Mouse (Mus musculus): ENCODE measurements around the gene Prkcq.

Gene Prkcq

DNA sequence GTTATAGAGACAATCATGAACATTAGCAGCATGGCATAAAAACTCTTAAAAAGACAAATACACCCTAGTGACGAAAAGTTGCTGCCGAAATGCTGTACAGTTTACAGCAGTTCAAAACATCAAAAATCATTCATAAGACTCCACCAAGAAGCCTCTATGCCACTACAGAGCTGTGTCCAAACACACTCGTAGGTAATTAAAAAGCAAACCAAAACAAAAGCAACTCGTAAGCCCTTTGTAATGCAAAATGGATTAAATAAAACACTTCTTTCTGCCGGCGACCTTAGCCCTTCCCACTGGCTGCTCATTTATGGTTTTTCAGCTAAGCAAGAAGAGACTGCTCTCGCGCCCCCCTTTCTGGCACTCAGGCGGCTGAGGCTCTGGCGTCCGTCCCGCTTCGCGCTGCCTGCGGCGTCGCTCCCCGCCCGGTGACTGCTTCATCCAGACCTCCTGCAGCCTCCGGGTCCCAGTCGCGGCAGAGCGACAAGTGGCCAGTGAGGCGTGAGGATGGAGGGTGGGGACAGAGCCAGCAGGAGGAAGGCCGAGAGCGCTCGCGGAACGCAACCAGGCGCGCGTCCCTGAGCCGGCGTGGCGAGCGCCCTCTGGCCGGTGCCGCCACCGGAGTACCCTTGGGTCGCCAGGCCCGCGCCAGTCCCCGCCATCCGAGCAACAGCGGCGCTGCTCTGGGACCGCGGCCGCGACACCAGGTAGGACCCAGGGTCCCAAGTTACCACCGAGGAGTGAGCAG, at the start of gene Prkcq:
Gene Prkcq, plus strand, starts transcription at position 355 of the 748 bp plus-strand sequence.
- POLR2A ChIA-PET, result no interaction called here

GRCm38 (mm10) chr2:11130881-11131280, 41.0 kb upstream of the Prkcq start:
- POLR2A ChIA-PET, result no interaction called here
- CTCF ChIA-PET, result no interaction called here

More for the DNA sequence above, at the start of gene Prkcq:
- CTCF ChIA-PET, result interaction anchor here in 1 of 4 experiments (0.6 kb wide), 1 partner anchor 728 kb away, joined by 3 read pairs; no protein-coding TSS in a partner anchor

- ChIA-PET POLR2A (no interaction called here), CTCF (no interaction called here)
Observed at GRCm38 (mm10) chr2:11135718-11136117, 36.2 kb upstream of the Prkcq start.

DNA sequence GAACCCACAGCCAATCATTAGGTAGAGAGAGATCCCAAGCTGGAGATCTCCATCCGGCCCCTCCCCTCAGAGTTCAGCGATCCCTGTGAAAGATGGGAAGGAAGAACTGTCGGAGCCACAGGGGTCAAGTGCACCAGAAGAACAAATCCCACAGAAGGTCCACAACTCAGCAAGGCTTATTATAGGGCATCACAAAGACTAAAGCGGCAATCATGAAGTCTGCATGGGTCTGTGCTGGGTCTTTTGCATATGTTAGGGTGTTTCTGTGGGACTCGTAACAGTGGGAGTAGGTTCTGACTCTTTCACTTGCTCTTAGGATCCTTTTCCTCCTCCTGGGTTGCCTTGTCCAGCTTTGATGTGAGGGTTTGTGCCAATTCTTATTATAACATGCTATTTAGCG, 33.8 kb upstream of the Prkcq start:
- POLR2A ChIA-PET, result no interaction called here
- CTCF ChIA-PET, result interaction anchor here in 1 of 4 experiments (0.5 kb wide), 1 partner anchor 354 kb away, joined by 4 read pairs; no protein-coding TSS in a partner anchor

- CTCF ChIA-PET, result no interaction called here
- POLR2A ChIA-PET, result no interaction called here
Observed at GRCm38 (mm10) chr2:11139518-11140152, 32.3 kb upstream of the Prkcq start.

DNA sequence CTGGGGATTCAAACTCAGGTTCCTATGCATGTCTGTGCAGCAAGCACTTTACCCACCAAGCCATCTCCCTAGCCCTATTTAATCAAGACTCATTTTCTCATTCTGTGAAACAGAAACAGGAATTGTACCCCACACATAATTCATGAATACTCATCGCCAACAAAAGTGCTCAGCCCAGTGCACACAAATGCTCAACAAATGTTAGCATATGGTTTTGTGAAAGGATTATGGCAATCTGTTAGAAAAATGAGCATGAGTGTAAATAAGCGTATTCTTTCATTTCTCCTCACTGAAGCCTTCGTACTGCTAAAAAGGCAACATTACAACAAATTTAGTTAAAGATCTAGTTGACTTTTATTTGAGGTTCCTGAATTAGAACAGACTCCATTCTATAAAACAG, 31.5 kb upstream of the Prkcq start:
- ChIA-PET POLR2A (no interaction called here), CTCF (no interaction called here)

GRCm38 (mm10) chr2:11149091-11149490, 22.8 kb upstream of the Prkcq start:
- ChIA-PET CTCF (no interaction called here), POLR2A (interaction anchor here in 1 of 4 experiments (0.6 kb wide), 1 partner anchor 1072 kb away, joined by 4 read pairs; no protein-coding TSS in a partner anchor)

DNA sequence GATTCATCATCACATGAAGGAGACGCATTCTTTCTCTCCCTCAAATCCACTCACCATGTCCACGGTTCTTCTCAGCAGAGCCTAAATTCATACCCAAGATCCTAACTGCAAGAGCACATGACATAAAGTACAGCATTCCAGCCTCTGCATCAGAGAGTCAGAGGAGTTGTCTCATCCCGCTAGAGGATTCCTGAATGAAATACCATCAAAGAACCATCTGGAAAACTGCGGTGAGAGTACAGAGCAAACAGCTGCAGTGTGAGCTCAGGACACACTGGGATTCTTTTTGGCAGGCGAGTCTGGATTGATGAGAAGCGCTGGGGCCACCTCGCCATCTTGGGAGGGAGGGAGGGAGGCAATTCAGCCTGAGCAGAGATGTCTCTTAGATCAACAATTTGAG, 20.9 kb upstream of the Prkcq start:
- CTCF ChIA-PET, result no interaction called here
- POLR2A ChIA-PET, result no interaction called here

DNA sequence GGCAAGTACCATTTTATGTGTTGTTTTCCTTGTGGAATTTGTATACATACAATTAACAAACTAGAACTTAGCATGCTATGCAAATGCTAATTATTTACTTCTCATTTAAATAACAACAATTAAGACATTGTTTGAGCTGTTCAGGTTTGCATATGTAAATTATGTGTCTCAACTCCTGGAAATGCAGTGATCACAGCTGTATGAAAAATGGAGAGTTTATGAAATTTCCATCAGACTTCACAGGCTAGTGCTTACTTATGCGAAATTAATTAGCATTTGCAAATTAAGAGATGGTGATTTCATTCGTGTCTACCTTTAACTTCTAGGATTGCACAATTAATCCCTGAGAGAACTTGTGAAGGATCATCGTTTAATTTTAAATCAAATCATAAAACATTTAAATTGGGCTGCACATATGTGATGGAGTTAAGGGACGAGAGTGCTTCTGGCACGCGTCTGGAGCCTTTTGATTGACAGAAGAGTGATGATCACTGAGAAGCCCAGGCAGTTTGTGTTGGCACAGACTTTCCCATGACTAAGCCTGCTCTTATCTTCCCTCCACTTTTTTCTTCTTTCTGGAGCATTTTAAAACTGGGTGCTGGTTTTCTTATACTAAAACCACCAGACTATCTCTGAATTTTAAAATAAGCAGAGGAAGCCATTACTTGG, 20.1 kb upstream of the Prkcq start:
- ChIA-PET POLR2A (no interaction called here), CTCF (no interaction called here)

GRCm38 (mm10) chr2:11159641-11160040, 12.3 kb upstream of the Prkcq start:
- CTCF ChIA-PET, result no interaction called here
- POLR2A ChIA-PET, result no interaction called here

DNA sequence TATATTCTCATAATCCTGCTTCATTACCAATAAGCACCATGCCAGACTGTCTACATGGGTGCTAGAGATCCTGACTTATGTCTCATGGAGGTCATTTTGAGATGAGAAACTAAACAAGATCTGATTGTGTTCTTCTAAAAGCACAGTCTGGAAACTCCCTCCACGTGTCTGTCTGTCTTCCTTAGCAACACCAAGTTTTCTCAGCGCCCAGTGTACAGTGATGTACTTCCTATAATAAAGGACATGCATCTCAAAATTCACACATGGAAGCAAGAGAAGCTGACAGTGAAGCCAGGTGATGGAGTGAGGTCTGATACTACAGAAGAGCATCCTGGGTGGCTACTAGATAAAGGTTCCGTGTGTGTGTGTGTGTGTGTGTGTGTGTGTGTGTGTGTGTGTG, 11.2 kb upstream of the Prkcq start:
- ChIA-PET POLR2A (no interaction called here), CTCF (interaction anchor here in 1 of 4 experiments (0.7 kb wide), 1 partner anchor 291 kb away, joined by 5 read pairs; no protein-coding TSS in a partner anchor)

GRCm38 (mm10) chr2:11161336-11161735, 10.6 kb upstream of the Prkcq start:
- ChIA-PET CTCF (no interaction called here), POLR2A (no interaction called here)

GRCm38 (mm10) chr2:11162701-11163100, 9.2 kb upstream of the Prkcq start:
- POLR2A ChIA-PET, result no interaction called here
- CTCF ChIA-PET, result no interaction called here

GRCm38 (mm10) chr2:11164170-11164569, 7.7 kb upstream of the Prkcq start:
- CTCF ChIA-PET, result no interaction called here
- POLR2A ChIA-PET, result no interaction called here

GRCm38 (mm10) chr2:11169721-11170335, 2.1 kb upstream of the Prkcq start:
- POLR2A ChIA-PET, result no interaction called here
- CTCF ChIA-PET, result no interaction called here

DNA sequence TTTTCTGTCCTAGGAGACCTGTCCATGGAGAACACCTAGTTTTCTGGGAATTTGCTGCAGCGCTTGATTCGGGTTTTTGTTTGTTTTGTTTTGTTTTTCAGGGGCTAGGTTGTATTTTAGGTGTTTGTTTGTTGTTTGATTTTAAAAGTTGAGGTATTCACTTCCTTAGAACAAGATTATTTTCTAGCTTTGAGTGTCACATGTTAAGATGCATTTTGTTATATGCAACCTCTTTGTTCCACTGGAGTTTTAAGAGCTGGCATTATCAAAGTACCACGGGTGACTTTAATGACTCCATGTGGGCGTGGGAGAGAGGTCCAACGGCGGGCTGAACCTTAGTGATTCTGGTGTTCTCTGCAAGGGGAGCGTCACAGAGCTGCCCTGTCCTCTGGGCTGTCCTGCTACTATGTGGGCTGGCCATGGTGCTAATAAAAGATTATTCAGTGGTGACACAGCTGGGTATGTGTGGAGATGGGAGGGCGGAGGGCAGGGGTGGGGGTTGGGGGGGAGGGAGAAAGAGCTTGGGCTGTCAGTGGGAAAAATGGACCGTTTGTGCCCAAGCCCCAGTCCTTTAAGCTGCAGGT, 1.0 kb downstream of the Prkcq start:
- ChIA-PET POLR2A (no interaction called here), CTCF (interaction anchor here in 1 of 4 experiments (0.6 kb wide), 2 partner anchors 9 to 502 kb away, joined by 4 to 8 read pairs; no protein-coding TSS in a partner anchor)

GRCm38 (mm10) chr2:11173521-11173920, 1.6 kb downstream of the Prkcq start:
- ChIA-PET POLR2A (no interaction called here), CTCF (no interaction called here)

GRCm38 (mm10) chr2:11174101-11174500, 2.2 kb downstream of the Prkcq start:
- CTCF ChIA-PET, result no interaction called here
- POLR2A ChIA-PET, result no interaction called here

- CTCF ChIA-PET, result no interaction called here
- POLR2A ChIA-PET, result interaction anchor here in 1 of 4 experiments (1.2 kb wide), 1 partner anchor 13 kb away, joined by 3 read pairs; no protein-coding TSS in a partner anchor
Observed at GRCm38 (mm10) chr2:11177880-11178279, 6.0 kb downstream of the Prkcq start.

DNA sequence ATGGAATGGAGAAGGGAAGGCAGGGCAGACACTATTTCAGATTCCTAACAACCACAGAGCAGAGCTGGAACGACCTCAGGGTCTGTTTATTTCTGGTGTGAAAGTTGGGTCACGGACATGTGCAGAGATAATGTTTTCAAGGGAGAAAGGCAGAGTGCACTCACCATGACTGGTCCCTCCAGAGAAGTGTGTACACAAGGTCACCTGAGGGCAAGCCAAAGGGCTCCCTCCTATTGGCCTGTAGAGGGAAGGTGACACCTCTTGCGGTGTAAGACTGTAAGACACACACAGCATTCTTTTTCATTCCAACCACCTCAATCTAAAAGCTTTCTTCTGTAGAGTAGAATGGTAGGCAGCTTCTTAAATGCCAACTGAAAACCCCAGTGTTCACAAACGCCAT, 9.6 kb downstream of the Prkcq start:
- ChIA-PET CTCF (interaction anchor here in 1 of 4 experiments (1.1 kb wide), 1 partner anchor 11 kb away, joined by 4 read pairs; no protein-coding TSS in a partner anchor), POLR2A (no interaction called here)
